Comparison of ENCODE assay signal across 15 mouse cellular contexts in genomic region chr10:70741909-70742308, GRCm38 (mm10).
"Had no signal": no experiment of that assay in that cellular context is flagged by ENCODE, and none has a peak within 500 bp of the region (broad histone marks: within the 10 kb centered on the region; RNA-seq: fewer than 3 reads in every experiment).

No protein-coding gene starts in this region.

- DNase-seq: retina, postnatal 1 day; right cerebral cortex, adult 18-20 months; right cerebral cortex, postnatal 14 days; right cerebral cortex, postnatal 25 days; right cerebral cortex, postnatal 4 days; spleen, adult 18-20 months; thymus, adult 18-20 months; thymus, adult 2 months; thymus, postnatal 14 days; thymus, postnatal 25 days; thymus, postnatal 36 days; thymus, postnatal 4 days had no signal

- H3K27me3 ChIP-seq: neural tube, embryonic 15.5 days; stomach, embryonic 15.5 days had no signal

- H3K4me1 ChIP-seq: neural tube, embryonic 15.5 days; stomach, embryonic 15.5 days had no signal

- H3K27ac ChIP-seq: neural tube, embryonic 15.5 days; stomach, embryonic 15.5 days; stomach, postnatal 0 days had no signal

- H3K9me3 ChIP-seq: neural tube, embryonic 15.5 days; stomach, embryonic 15.5 days had no signal

- H3K4me3 ChIP-seq: neural tube, embryonic 15.5 days; stomach, embryonic 15.5 days had no signal

- H3K9ac ChIP-seq: neural tube, embryonic 15.5 days; stomach, embryonic 15.5 days had no signal

- H3K4me2 ChIP-seq: neural tube, embryonic 15.5 days; stomach, embryonic 15.5 days had no signal

- H3K36me3 ChIP-seq: neural tube, embryonic 15.5 days; stomach, embryonic 15.5 days had no signal
